Mouse (Mus musculus): ENCODE data around the gene Mul1. TPM values are rescaled to one million over a fixed set of nuclear protein-coding genes. Genes with fewer than 3 reads are reported as not detected.
A peak's percentile ranks its signal among the peaks of the same experiment; 100 is the strongest.

The Mul1 gene
- total and polyA plus RNA-seq, 2 experiments = 17.4 to 28.9 TPM

DNA sequence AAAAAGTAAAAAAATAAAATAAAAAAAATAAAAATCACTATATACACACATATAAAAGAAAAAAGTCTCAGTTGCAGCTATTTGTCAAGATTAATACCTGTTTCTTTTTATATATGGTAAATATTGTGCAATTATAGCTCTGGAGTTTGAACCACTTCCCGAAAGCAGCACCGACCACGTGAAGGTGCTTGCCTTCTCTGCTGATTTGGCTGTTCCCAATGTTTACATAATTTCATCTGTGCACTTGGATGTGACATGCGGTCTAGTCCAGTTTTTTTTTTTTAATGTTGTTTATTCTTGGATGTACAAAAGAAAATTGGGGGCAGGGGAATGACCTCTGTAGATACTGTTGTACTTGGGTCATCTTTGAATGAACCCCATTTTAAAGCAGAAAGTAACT lies 22.6 kb downstream of the Mul1 start:
- Histone ChIP-seq H3K27me3 (ENCODE audit: control insufficient read depth, insufficient read depth, low read length) (no peaks in the 10 kb centered on the region), H3K27ac (replicated peaks; ENCODE audit: insufficient read depth, low read depth, low read length) (peak overlapping the region; percentile 87), H3K4me3 (ENCODE audit: insufficient read depth, low read depth, low read length) (no peak overlapping the region; the same call in 1 of the 2 replicates), H3K9ac (ENCODE audit: low read depth, low read length) (no peak overlapping the region), H3K36me3 (ENCODE audit: control insufficient read depth, insufficient read depth, low read length) (no peaks in the 10 kb centered on the region), H3K79me2 (ENCODE audit: control insufficient read depth, insufficient read depth, low read length) (peaks cover 10% of the 10 kb centered on the region; the same call in 1 of the 2 replicates), H3K4me1 (ENCODE audit: control insufficient read depth, insufficient read depth, low read length) (peaks cover 28% of the 10 kb centered on the region)
- peak; percentile 95 for DNase-seq (ENCODE audit: extremely low read depth, low read depth, low spot score)
- WGBS = 14% methylated on average over 4 of the region's 4 CpGs
- TF ChIP-seq POLR2A (IDR thresholded peaks at IDR 0.05; ENCODE audit: extremely low read depth, insufficient read depth, low read length) = no peak

DNA sequence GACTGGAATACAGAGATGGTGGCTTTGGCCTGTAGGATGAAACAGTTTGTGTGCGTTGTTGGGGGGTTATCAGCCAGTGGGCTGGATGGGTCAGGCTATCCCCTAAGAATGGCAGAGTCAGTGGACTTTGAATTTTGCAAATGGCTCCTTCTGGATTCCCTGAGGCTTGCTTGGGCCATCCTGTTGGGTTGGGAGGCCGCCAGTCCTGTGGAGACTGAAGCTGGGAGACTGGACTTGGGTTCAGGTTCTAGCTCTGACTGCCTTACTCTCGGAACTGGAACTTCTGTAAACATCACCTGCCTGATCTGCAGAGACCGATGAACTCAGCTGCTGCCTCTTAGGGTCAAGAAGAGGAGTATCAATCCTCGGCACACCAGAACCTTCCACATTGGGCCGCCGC lies 23.7 kb downstream of the Mul1 start:
- H3K4me3 ChIP-seq (ENCODE audit: insufficient read depth, low read depth, low read length) = no peak overlapping the region
- peak; percentile 70 for DNase-seq (ENCODE audit: extremely low read depth, low read depth, low spot score)
- peaks cover 35% of the 10 kb centered on the region for H3K4me1 ChIP-seq (ENCODE audit: control insufficient read depth, insufficient read depth, low read length)
- H3K27ac ChIP-seq (replicated peaks; ENCODE audit: insufficient read depth, low read depth, low read length) = peak overlapping the region; percentile 69
- no peak for TF ChIP-seq POLR2A (IDR thresholded peaks at IDR 0.05; ENCODE audit: extremely low read depth, insufficient read depth, low read length)
- TF ChIP-seq CTCF (IDR thresholded peaks at IDR 0.05; ENCODE audit: low read depth, low read length) = no peak
- H3K9ac ChIP-seq (ENCODE audit: low read depth, low read length) = no peak overlapping the region
- no peaks in the 10 kb centered on the region for H3K27me3 ChIP-seq (ENCODE audit: control insufficient read depth, insufficient read depth, low read length)
- H3K79me2 ChIP-seq (ENCODE audit: control insufficient read depth, insufficient read depth, low read length) = peaks cover 10% of the 10 kb centered on the region; the same call in 1 of the 2 replicates
- 34% methylated on average over 7 of the region's 7 CpGs for WGBS
- no peaks in the 10 kb centered on the region for H3K36me3 ChIP-seq (ENCODE audit: control insufficient read depth, insufficient read depth, low read length)

DNA sequence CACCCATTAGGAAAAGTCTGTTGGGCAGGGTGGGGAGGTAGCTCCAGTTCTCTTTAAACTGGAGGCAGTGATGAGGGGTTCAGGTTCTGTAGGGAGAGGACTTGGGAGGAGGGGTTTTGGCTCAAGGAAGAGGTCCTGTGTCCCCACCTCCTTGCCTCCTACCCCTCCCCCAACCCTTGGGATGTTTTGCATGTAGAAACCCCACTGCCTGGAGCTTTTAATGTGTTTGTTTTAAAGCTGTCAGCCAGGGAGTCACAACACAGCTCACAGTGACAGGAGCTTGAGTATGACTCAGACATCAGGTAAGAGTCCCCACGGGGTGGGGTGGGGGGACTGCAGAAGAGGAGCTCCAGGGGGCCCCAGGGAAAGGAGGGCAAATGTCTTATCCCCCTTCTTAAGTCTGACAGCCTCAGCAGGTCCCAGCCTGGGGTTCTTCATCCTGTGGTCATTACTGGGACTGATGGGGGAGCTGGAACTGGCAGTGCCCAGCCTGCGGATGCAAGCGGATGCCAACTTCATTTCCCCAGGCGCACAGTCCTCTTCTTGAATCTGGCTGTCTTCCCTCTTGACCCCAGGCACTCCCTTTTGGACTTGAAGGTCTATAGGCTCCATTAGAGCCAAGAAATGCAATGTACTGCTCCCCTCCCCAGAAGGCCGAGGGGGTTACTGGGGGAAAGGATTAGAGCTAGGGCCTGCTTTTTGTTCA lies 24.4 kb downstream of the Mul1 start:
- Histone ChIP-seq H3K27me3 (ENCODE audit: control insufficient read depth, insufficient read depth, low read length) (no peaks in the 10 kb centered on the region), H3K4me1 (ENCODE audit: control insufficient read depth, insufficient read depth, low read length) (peaks cover 39% of the 10 kb centered on the region), H3K79me2 (ENCODE audit: control insufficient read depth, insufficient read depth, low read length) (peaks cover 10% of the 10 kb centered on the region; the same call in 1 of the 2 replicates), H3K36me3 (ENCODE audit: control insufficient read depth, insufficient read depth, low read length) (no peaks in the 10 kb centered on the region), H3K4me3 (ENCODE audit: insufficient read depth, low read depth, low read length) (peak overlapping the region; percentile 6; the same call in 1 of the 2 replicates), H3K9ac (ENCODE audit: low read depth, low read length) (peak overlapping the region; percentile 30; the same call in 1 of the 2 replicates), H3K27ac (replicated peaks; ENCODE audit: insufficient read depth, low read depth, low read length) (peak overlapping the region; percentile 69)
- DNase-seq (ENCODE audit: extremely low read depth, low read depth, low spot score) = peak; percentile 37
- 16% methylated on average over 5 of the region's 5 CpGs for WGBS
- TF ChIP-seq CTCF (IDR thresholded peaks at IDR 0.05; ENCODE audit: low read depth, low read length) (no peak), POLR2A (IDR thresholded peaks at IDR 0.05; ENCODE audit: extremely low read depth, insufficient read depth, low read length) (no peak)

DNA sequence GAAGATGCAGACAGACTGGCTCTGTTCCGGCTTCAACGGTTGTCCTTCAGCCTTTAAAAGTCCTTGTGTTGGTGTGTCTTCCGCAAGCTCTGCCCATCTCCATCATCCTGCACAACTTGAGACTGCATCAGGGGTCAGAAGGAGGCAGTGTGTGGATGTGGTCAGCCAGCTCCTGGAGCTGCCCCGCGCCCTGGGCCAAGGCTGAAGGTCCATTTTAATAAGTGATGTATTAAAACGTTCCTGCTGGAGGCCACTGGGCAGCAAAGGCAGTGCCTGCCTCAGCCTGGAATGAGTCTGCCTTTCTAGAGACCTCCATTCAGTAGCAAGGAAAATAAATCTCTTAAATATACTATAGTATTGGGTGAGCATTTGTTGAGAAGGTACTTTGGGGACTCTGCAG lies 25.3 kb downstream of the Mul1 start:
- Histone ChIP-seq H3K4me3 (ENCODE audit: insufficient read depth, low read depth, low read length) (peak overlapping the region; percentile 5; the same call in 1 of the 2 replicates), H3K79me2 (ENCODE audit: control insufficient read depth, insufficient read depth, low read length) (peaks cover 10% of the 10 kb centered on the region; the same call in 1 of the 2 replicates), H3K36me3 (ENCODE audit: control insufficient read depth, insufficient read depth, low read length) (no peaks in the 10 kb centered on the region), H3K27ac (replicated peaks; ENCODE audit: insufficient read depth, low read depth, low read length) (peak overlapping the region; percentile 69), H3K4me1 (ENCODE audit: control insufficient read depth, insufficient read depth, low read length) (peaks cover 39% of the 10 kb centered on the region), H3K9ac (ENCODE audit: low read depth, low read length) (0 out of 2 replicates have a peak overlapping the region, but pooled peaks have one; percentile 30), H3K27me3 (ENCODE audit: control insufficient read depth, insufficient read depth, low read length) (no peaks in the 10 kb centered on the region)
- DNase-seq (ENCODE audit: extremely low read depth, low read depth, low spot score) = peak; percentile 86
- 19% methylated on average over 6 of the region's 6 CpGs for WGBS
- peak; percentile 28; the same call in 1 of the 2 replicates for TF ChIP-seq POLR2A (IDR thresholded peaks at IDR 0.05; ENCODE audit: extremely low read depth, insufficient read depth, low read length)
- 0 out of 2 replicates have a peak, but pooled peaks have one; percentile 36 for TF ChIP-seq CTCF (IDR thresholded peaks at IDR 0.05; ENCODE audit: low read depth, low read length)

DNA sequence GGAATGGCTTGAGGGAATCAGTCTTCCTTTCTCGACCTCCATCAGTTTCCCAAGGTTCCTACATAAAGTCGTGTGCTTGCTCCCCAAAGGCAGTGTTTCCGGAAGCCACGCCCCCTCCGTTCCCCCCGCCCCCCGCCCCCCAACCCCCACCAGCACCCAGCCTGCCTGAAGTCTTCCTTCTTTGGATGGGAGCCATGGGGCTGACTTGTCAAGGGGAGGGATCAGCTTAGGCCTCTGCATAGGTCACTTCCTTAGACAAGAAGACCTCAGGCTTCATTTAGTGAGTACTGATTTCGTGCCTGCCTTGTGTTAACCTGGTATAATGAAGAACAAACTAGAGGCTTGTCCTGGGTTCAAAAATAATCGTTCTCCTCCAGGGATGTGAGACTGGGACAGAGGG lies 26.4 kb downstream of the Mul1 start:
- Histone ChIP-seq H3K27ac (replicated peaks; ENCODE audit: insufficient read depth, low read depth, low read length) (no peak overlapping the region; the same call in 1 of the 2 replicates), H3K4me3 (ENCODE audit: insufficient read depth, low read depth, low read length) (no peak overlapping the region), H3K4me1 (ENCODE audit: control insufficient read depth, insufficient read depth, low read length) (peaks cover 44% of the 10 kb centered on the region), H3K79me2 (ENCODE audit: control insufficient read depth, insufficient read depth, low read length) (peaks cover 2% of the 10 kb centered on the region; the same call in 1 of the 2 replicates), H3K36me3 (ENCODE audit: control insufficient read depth, insufficient read depth, low read length) (no peaks in the 10 kb centered on the region), H3K27me3 (ENCODE audit: control insufficient read depth, insufficient read depth, low read length) (no peaks in the 10 kb centered on the region), H3K9ac (ENCODE audit: low read depth, low read length) (no peak overlapping the region)
- TF ChIP-seq POLR2A (IDR thresholded peaks at IDR 0.05; ENCODE audit: extremely low read depth, insufficient read depth, low read length) (no peak), CTCF (IDR thresholded peaks at IDR 0.05; ENCODE audit: low read depth, low read length) (no peak)
- peak; percentile 42 for DNase-seq (ENCODE audit: extremely low read depth, low read depth, low spot score)
- 18% methylated on average over 9 of the region's 9 CpGs for WGBS

DNA sequence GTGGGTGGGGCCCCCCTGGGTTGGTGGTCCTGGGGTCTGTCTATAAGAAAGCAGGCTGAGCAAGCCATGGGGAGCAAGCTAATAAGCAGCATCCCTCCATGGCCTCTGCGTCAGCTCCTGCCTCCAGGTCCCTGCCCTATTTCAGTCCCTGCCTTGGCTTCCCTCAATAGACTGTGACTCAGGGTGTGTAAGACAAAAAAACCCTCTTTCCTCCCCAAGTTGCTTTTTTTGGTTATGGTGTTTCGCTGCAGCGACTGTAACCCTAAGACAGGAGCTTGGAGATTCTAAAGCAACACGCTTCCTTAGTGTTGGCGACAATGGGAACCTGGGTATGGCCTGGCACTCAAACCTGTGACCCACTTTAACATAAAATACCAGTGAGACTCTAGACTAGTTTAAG lies 27.0 kb downstream of the Mul1 start:
- H3K27ac ChIP-seq (replicated peaks; ENCODE audit: insufficient read depth, low read depth, low read length) = no peak overlapping the region
- H3K79me2 ChIP-seq (ENCODE audit: control insufficient read depth, insufficient read depth, low read length) = 0 out of 2 replicates have a peak, but pooled peaks cover under 1% of the 10 kb centered on the region
- H3K4me1 ChIP-seq (ENCODE audit: control insufficient read depth, insufficient read depth, low read length) = peaks cover 44% of the 10 kb centered on the region
- no peak overlapping the region for H3K9ac ChIP-seq (ENCODE audit: low read depth, low read length)
- H3K36me3 ChIP-seq (ENCODE audit: control insufficient read depth, insufficient read depth, low read length) = no peaks in the 10 kb centered on the region
- 97% methylated on average over 5 of the region's 5 CpGs for WGBS
- H3K4me3 ChIP-seq (ENCODE audit: insufficient read depth, low read depth, low read length) = no peak overlapping the region
- H3K27me3 ChIP-seq (ENCODE audit: control insufficient read depth, insufficient read depth, low read length) = no peaks in the 10 kb centered on the region
- no peak for DNase-seq (ENCODE audit: extremely low read depth, low read depth, low spot score)
- TF ChIP-seq POLR2A (IDR thresholded peaks at IDR 0.05; ENCODE audit: extremely low read depth, insufficient read depth, low read length) (no peak), CTCF (IDR thresholded peaks at IDR 0.05; ENCODE audit: low read depth, low read length) (no peak)

All from liver, adult 2 months (tissue).